Mouse (Mus musculus) MEL (cell line): ENCODE data around the gene Tbc1d2. TPM values are rescaled to one million over a fixed set of nuclear protein-coding genes. Genes with fewer than 3 reads are reported as not detected.

ENCODE experiments used
- DNase-seq: peaks from one replicate; pipeline ENCODE4 v3.0.0; 2011; ENCODE audit warnings: low read depth, low spot score
- H3K27ac ChIP-seq: 2 replicates; pipeline ENCODE4 v1.5.1; 2012; ENCODE audit warnings: low read depth, mild to moderate bottlenecking, control low read depth, low read length, moderate library complexity; ENCODE audit not compliant: control insufficient read depth
- H3K27me3 ChIP-seq, 2 experiments: fragments of 150-350 bp in 1 of 2; sonication (generic) in 1 of 2; 2 replicates each; pipeline ENCODE4 v1.6.1; 2012; ENCODE audit warnings: low read length in 2 of 2, mild to moderate bottlenecking in 2 of 2, improper control_type of control experiment in 1 of 2, moderate library complexity in 1 of 2; ENCODE audit not compliant: insufficient read depth in 2 of 2, control insufficient read depth in 1 of 2
- H3K36me3 ChIP-seq, 2 experiments: 2 replicates each; pipeline ENCODE4 v1.6.1; 2012 to 2014; ENCODE audit warnings: low read length in 2 of 2, improper control_type of control experiment in 1 of 2, inconsistent platforms in 1 of 2, mild to moderate bottlenecking in 1 of 2; ENCODE audit not compliant: insufficient read depth in 2 of 2, control insufficient read depth in 1 of 2
- H3K4me1 ChIP-seq, 2 experiments: fragments of 150-350 bp in 1 of 2; sonication (generic) in 1 of 2; 2 replicates each; pipeline ENCODE4 v1.6.1; 2012; ENCODE audit warnings: low read length in 2 of 2, improper control_type of control experiment in 1 of 2, mild to moderate bottlenecking in 1 of 2; ENCODE audit not compliant: insufficient read depth in 2 of 2, control insufficient read depth in 1 of 2
- H3K4me3 ChIP-seq, 2 experiments: fragments of 150-350 bp in 1 of 2; sonication (generic) in 1 of 2; 2 replicates each; pipeline ENCODE4 v1.5.1; 2012; ENCODE audit warnings: low read depth in 2 of 2, low read length in 2 of 2, mild to moderate bottlenecking in 2 of 2, moderate library complexity in 2 of 2, control low read depth in 1 of 2, improper control_type of control experiment in 1 of 2; ENCODE audit not compliant: control insufficient read depth in 1 of 2, insufficient read depth in 1 of 2
- H3K79me2 ChIP-seq: 2 replicates; pipeline ENCODE4 v1.6.1; 2012; ENCODE audit warnings: mild to moderate bottlenecking, low read length, moderate library complexity; ENCODE audit not compliant: control insufficient read depth, poor library complexity, insufficient read depth
- H3K9ac ChIP-seq: 2 replicates; pipeline ENCODE4 v1.6.1; 2012; ENCODE audit warnings: low read depth, mild to moderate bottlenecking, control low read depth, low read length, moderate library complexity; ENCODE audit not compliant: control insufficient read depth, poor library complexity, severe bottlenecking
- H3K9me3 ChIP-seq: fragments of 150-350 bp; sonication (generic); replicated peaks from 2 replicates; pipeline ENCODE4 v1.6.1; 2012; ENCODE audit warnings: mild to moderate bottlenecking, low read length, improper control_type of control experiment, moderate library complexity; ENCODE audit not compliant: insufficient read depth
- BHLHE40 ChIP-seq: IDR thresholded peaks from 2 replicates; pipeline ENCODE4 v1.6.1; 2012; ENCODE audit warnings: low read depth, mild to moderate bottlenecking, inconsistent platforms, low read length, improper control_type of control experiment, borderline replicate concordance
- CHD1 ChIP-seq: IDR thresholded peaks from 2 replicates; pipeline ENCODE4 v1.6.1; 2012; ENCODE audit warnings: low read depth, mild to moderate bottlenecking, inconsistent platforms, low read length, improper control_type of control experiment
- E2F4 ChIP-seq: IDR thresholded peaks from 2 replicates; pipeline ENCODE4 v1.6.1; 2011; ENCODE audit warnings: low read depth, low read length, improper control_type of control experiment, borderline replicate concordance
- ELF1 ChIP-seq: IDR thresholded peaks from 2 replicates; pipeline ENCODE4 v1.6.1; 2014; ENCODE audit warnings: low read depth, mild to moderate bottlenecking, inconsistent platforms, low read length, improper control_type of control experiment, moderate library complexity
- EP300 ChIP-seq, 2 experiments: IDR thresholded peaks; 2 replicates each; pipeline ENCODE4 v1.6.1; 2011; ENCODE audit warnings: improper control_type of control experiment in 2 of 2, low read length in 2 of 2, low read depth in 1 of 2, mild to moderate bottlenecking in 1 of 2
- ETS1 ChIP-seq: IDR thresholded peaks from 2 replicates; pipeline ENCODE4 v1.6.1; 2012; ENCODE audit warnings: low read depth, mild to moderate bottlenecking, inconsistent platforms, low read length, improper control_type of control experiment, moderate library complexity
- MAFK ChIP-seq: IDR thresholded peaks from 2 replicates; pipeline ENCODE4 v1.6.1; 2011; ENCODE audit warnings: low read depth, mild to moderate bottlenecking, low read length, improper control_type of control experiment, borderline replicate concordance
- MEF2A ChIP-seq: IDR thresholded peaks from 2 replicates; pipeline ENCODE4 v1.6.1; 2014; ENCODE audit warnings: low read depth, mild to moderate bottlenecking, inconsistent platforms, low read length, improper control_type of control experiment; ENCODE audit not compliant: poor library complexity, insufficient replicate concordance, severe bottlenecking; ENCODE audit errors: extremely low read depth
- MYB ChIP-seq: IDR thresholded peaks from 2 replicates; pipeline ENCODE4 v1.6.1; 2011; ENCODE audit warnings: mild to moderate bottlenecking, low read depth, low read length, improper control_type of control experiment
- POLR2AphosphoS5 ChIP-seq: IDR thresholded peaks from 2 replicates; pipeline ENCODE4 v1.6.1; 2012; ENCODE audit warnings: low read depth, borderline replicate concordance, mild to moderate bottlenecking, inconsistent platforms, low read length, moderate library complexity, mixed read lengths
- RAD21 ChIP-seq: IDR thresholded peaks from 2 replicates; pipeline ENCODE4 v1.6.1; 2011; ENCODE audit warnings: mild to moderate bottlenecking, low read depth, low read length, improper control_type of control experiment
- SMC3 ChIP-seq: IDR thresholded peaks from 2 replicates; pipeline ENCODE4 v1.6.1; 2011; ENCODE audit warnings: low read depth, low read length, improper control_type of control experiment
- TBP ChIP-seq: IDR thresholded peaks from 2 replicates; pipeline ENCODE4 v1.8.0; 2011; ENCODE audit warnings: low read depth, low read length, improper control_type of control experiment
- TCF12 ChIP-seq: IDR thresholded peaks from 2 replicates; pipeline ENCODE4 v1.6.1; 2014; ENCODE audit warnings: low read depth, mild to moderate bottlenecking, inconsistent platforms, low read length, improper control_type of control experiment, moderate library complexity
- UBTF ChIP-seq: IDR thresholded peaks from 2 replicates; pipeline ENCODE4 v1.6.1; 2012; ENCODE audit warnings: low read depth, mild to moderate bottlenecking, inconsistent platforms, low read length, improper control_type of control experiment, moderate library complexity, borderline replicate concordance; ENCODE audit not compliant: insufficient read depth
- USF2 ChIP-seq, 2 experiments: IDR thresholded peaks; 2 replicates each; pipeline ENCODE4 v1.6.1; 2011 to 2012; ENCODE audit warnings: improper control_type of control experiment in 2 of 2, low read length in 2 of 2, borderline replicate concordance in 1 of 2, inconsistent platforms in 1 of 2, low read depth in 1 of 2, mild to moderate bottlenecking in 1 of 2; ENCODE audit not compliant: insufficient read depth in 1 of 2
- polyA plus RNA-seq, 2 experiments: library from polyadenylated mRNA; stranded (reverse) in 1 of 2; unstranded in 1 of 2; fragments of >175 nt in 1 of 2; fragments of >200 nt in 1 of 2; gene quantifications; 2 replicates each; pipeline versions ENCODE4 v1.2.1 to v1.2.4; 2012; ENCODE audit warnings: low replicate concordance in 2 of 2, low read depth in 1 of 2; ENCODE audit not compliant: insufficient read length in 2 of 2, insufficient read depth in 1 of 2, missing spikeins in 1 of 2
- total RNA-seq: library from RNA; depleted of rRNA; stranded (reverse); fragments of 300-350 nt; gene quantifications from 2 replicates; pipeline ENCODE4 v1.2.3, GENCODE M21; 2012

Tbc1d2 gene
- total and polyA plus RNA-seq, 3 experiments, result 0.19 to 0.36 TPM; not detected in 1

- H3K27ac ChIP-seq, result no peak overlapping the region
- no peak for DNase-seq
- no peak for TF ChIP-seq ELF1
- no peak for TF ChIP-seq POLR2AphosphoS5
- no peak for TF ChIP-seq E2F4
- TF ChIP-seq ETS1, result no peak
Measured at GRCm38 (mm10) chr4:46642924-46643675, 6.9 kb downstream of the Tbc1d2 start.

DNA sequence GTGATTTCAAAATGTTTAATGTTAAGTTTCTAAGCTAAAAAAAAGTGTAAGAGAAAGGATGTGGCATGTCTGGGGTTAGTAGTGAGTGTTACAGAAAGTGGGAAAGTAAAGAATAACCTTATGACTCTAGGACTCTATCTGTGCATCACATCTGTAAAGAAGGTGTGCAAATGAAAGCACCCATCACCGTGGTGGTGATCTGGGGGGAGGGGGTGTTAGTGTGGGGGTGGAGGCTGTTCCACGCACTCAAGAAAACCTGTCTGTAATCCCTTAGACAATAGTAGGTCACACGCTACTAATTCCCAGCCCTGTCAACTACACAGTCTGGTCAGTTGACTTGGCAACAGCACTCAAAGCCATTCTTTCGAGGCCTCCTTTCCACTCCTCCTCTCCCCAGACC is 8.7 kb downstream of the Tbc1d2 start:
- TF ChIP-seq BHLHE40 (no peak), TBP (no peak), MEF2A (no peak), POLR2AphosphoS5 (no peak), RAD21 (no peak), EP300 (IDR thresholded peaks at IDR 0.05; ENCODE audit: low read depth in 1 of 2, low read length in 2 of 2) (no peak), ETS1 (no peak), SMC3 (no peak), MYB (no peak), USF2 (IDR thresholded peaks at IDR 0.05; ENCODE audit: borderline replicate concordance in 1 of 2, insufficient read depth in 1 of 2, low read depth in 1 of 2, low read length in 2 of 2) (no peak), MAFK (no peak), CHD1 (no peak), UBTF (no peak), TCF12 (no peak)
- Histone ChIP-seq H3K9ac (no peak overlapping the region), H3K4me1 (no peaks in the 10 kb centered on the region), H3K27ac (no peak overlapping the region), H3K27me3 (peaks cover 3 to 9% of the 10 kb centered on the region in 2 experiments; a peak in 3 of 4 replicates), H3K36me3 (no peaks in the 10 kb centered on the region), H3K9me3 (no peaks in the 10 kb centered on the region), H3K4me3 (no peak overlapping the region), H3K79me2 (no peaks in the 10 kb centered on the region)
- DNase-seq, result no peak

More at GRCm38 (mm10) chr4:46642924-46643675, 6.9 kb downstream of the Tbc1d2 start:
- H3K27me3 ChIP-seq, result peaks cover 3 to 7% of the 10 kb centered on the region in 2 experiments; a peak in 3 of 4 replicates
- H3K36me3 ChIP-seq, result no peaks in the 10 kb centered on the region
- no peaks in the 10 kb centered on the region for H3K79me2 ChIP-seq
- no peaks in the 10 kb centered on the region for H3K4me1 ChIP-seq
- H3K9ac ChIP-seq, result no peak overlapping the region
- H3K4me3 ChIP-seq, result no peak overlapping the region
- H3K9me3 ChIP-seq, result no peaks in the 10 kb centered on the region
